Mouse (Mus musculus): ENCODE results near the gene H2-DMb1. TPM values are rescaled to one million over a fixed set of nuclear protein-coding genes. Genes with fewer than 3 reads are reported as not detected.

Gene H2-DMb1
- 1 to 10 TPM; 1.2 to 1.8 TPM for total RNA-seq (2021)

GRCm38 (mm10) chr17:34152923-34153322, at the start of gene H2-DMb1:
TSS of gene H2-DMb1 (plus strand) at chr17:34153072.
- no peak for DNase-seq (ENCODE audit: extremely low spot score in 1 of 2, low spot score in 2 of 2)
- intact Hi-C loops (cut with DNase I), result no loop called here

DNA sequence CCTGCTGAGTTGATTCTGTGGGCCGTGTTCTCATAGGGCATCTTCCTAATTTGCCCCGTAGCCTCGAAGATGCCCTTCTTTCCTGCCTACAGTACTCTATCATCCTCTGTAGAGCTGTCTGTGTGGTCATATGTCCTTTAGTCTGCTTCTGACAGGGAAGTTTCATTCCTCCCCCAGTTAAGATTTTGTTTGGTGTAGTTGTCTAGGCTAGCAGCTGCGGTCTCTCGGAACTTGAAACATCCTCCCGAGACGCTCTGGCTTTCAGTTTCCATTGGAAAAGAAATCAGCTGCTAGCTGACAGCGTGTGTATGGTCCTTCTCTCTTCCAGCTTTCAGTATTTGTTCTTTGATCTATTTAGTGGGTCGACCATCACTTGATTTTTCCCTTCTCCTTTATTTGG, 48.1 kb upstream of the H2-DMb1 start:
- intact Hi-C loops (cut with DNase I), result loop anchor here (5.0 kb wide), 1 partner anchor 62 kb away; no protein-coding TSS in a partner anchor
- DNase-seq (ENCODE audit: extremely low spot score in 1 of 2, low spot score in 2 of 2), result no peak

DNA sequence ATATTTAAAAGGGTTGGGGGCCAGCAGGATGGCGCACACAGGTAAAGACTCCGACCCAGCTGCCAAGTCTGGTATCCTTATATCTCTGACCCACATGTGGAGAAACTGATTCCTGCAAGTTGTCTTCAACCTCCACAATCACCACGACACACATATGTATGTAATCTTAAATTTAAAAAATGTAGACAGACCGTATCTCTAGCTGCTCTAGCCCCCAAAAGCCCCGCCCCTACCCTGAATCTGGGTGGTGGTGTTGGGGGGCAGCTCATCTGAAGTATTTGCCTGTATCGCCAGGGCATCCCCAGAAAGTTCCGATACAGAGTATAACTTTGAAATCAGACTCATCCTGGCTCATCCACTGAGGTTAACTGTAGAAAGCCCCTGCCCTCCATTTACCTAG, 46.3 kb upstream of the H2-DMb1 start:
- DNase-seq (ENCODE audit: extremely low spot score in 1 of 2, low spot score in 2 of 2), result no peak
- intact Hi-C loops (cut with DNase I), result no loop called here

GRCm38 (mm10) chr17:34107109-34107867, 45.6 kb upstream of the H2-DMb1 start:
- intact Hi-C loops (cut with DNase I), result no loop called here
- no peak for DNase-seq (ENCODE audit: extremely low spot score in 1 of 2, low spot score in 2 of 2)

GRCm38 (mm10) chr17:34108460-34108859, 44.4 kb upstream of the H2-DMb1 start:
- intact Hi-C loops (cut with DNase I), result no loop called here
- no peak for DNase-seq (ENCODE audit: extremely low spot score in 1 of 2, low spot score in 2 of 2)

- intact Hi-C loops (cut with DNase I), result no loop called here
- no peak for DNase-seq (ENCODE audit: extremely low spot score in 1 of 2, low spot score in 2 of 2)
Observed at GRCm38 (mm10) chr17:34109038-34109805, 43.6 kb upstream of the H2-DMb1 start.

- intact Hi-C loops (cut with DNase I), result loop anchor here (5.0 kb wide), 1 partner anchor 72 kb away; the partner anchor contains the start of gene Col11a2
- no peak for DNase-seq (ENCODE audit: extremely low spot score in 1 of 2, low spot score in 2 of 2)
Observed at GRCm38 (mm10) chr17:34109806-34110195, 43.1 kb upstream of the H2-DMb1 start.

GRCm38 (mm10) chr17:34110309-34110708, 42.6 kb upstream of the H2-DMb1 start:
- intact Hi-C loops (cut with DNase I), result loop anchor here (5.0 kb wide), 1 partner anchor 73 kb away; the partner anchor contains the start of gene Col11a2

GRCm38 (mm10) chr17:34114114-34114513, 38.8 kb upstream of the H2-DMb1 start:
- intact Hi-C loops (cut with DNase I), result loop anchor here (5.0 kb wide), 1 partner anchor 77 kb away; the partner anchor contains the start of gene Col11a2

More at GRCm38 (mm10) chr17:34110309-34110708, 42.6 kb upstream of the H2-DMb1 start:
- DNase-seq (ENCODE audit: extremely low spot score in 1 of 2, low spot score in 2 of 2), result no peak

GRCm38 (mm10) chr17:34116736-34117370, 36.0 kb upstream of the H2-DMb1 start:
- intact Hi-C loops (cut with DNase I), result no loop called here
- DNase-seq (ENCODE audit: extremely low spot score in 1 of 2, low spot score in 2 of 2), result no peak

More at GRCm38 (mm10) chr17:34114114-34114513, 38.8 kb upstream of the H2-DMb1 start:
- DNase-seq (ENCODE audit: extremely low spot score in 1 of 2, low spot score in 2 of 2), result no peak

DNA sequence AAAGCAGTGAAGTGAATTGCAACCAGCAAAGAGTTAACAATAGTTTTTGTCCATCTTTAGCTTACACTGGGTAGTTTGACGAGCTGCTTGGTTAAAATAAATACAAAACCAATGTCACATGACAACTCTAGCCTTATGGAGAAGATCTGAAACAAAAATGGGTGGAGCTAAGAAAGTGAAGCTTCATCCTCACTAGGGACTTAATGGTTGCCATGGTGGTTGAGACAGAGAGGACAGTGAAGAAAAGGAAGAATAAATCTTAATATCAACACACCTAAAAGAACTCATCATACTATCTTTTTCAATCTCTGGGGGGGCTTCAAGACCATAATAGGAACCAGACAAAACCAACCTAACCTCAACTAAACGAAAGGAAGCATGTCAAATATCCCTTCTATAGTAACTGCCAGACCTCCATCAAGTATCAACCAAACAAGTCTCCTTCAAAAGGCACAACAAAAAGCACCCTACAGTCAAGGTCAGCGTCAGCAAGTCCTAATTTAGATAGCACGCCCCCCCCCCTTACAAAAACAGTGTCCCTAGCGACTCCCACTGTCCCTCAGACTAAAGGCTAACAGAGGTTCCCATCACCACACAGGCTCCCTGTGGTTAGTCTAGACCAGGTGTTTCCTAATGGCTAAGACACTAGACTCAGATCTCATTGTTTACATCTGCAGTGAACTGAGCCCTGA, 35.3 kb upstream of the H2-DMb1 start:
- no peak for DNase-seq (ENCODE audit: extremely low spot score in 1 of 2, low spot score in 2 of 2)
- intact Hi-C loops (cut with DNase I), result no loop called here

GRCm38 (mm10) chr17:34118113-34118872, 34.6 kb upstream of the H2-DMb1 start:
- intact Hi-C loops (cut with DNase I), result no loop called here
- DNase-seq (ENCODE audit: extremely low spot score in 1 of 2, low spot score in 2 of 2), result peak in 1 of 2 experiments; percentile 81

DNA sequence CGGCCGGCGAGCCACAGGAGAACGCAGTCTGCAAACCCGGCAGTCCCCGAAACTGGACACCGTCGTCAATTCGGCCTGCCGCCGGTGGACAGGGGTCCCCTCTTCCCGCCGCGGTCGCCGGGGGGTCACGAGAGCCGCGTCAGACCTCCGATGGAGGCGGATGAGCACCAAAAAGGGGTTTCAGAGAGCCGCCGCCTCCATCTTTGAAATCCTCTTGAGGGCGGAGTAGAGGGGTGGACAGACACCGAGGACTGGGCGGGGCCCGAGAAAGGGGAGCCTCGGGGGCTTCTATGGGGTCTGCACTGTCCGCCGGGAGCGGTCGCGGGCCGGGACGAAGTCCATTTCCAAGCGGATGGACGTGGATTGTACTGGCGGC, 34.0 kb upstream of the H2-DMb1 start:
- no peak for DNase-seq (ENCODE audit: extremely low spot score in 1 of 2, low spot score in 2 of 2)
- intact Hi-C loops (cut with DNase I), result no loop called here

DNA sequence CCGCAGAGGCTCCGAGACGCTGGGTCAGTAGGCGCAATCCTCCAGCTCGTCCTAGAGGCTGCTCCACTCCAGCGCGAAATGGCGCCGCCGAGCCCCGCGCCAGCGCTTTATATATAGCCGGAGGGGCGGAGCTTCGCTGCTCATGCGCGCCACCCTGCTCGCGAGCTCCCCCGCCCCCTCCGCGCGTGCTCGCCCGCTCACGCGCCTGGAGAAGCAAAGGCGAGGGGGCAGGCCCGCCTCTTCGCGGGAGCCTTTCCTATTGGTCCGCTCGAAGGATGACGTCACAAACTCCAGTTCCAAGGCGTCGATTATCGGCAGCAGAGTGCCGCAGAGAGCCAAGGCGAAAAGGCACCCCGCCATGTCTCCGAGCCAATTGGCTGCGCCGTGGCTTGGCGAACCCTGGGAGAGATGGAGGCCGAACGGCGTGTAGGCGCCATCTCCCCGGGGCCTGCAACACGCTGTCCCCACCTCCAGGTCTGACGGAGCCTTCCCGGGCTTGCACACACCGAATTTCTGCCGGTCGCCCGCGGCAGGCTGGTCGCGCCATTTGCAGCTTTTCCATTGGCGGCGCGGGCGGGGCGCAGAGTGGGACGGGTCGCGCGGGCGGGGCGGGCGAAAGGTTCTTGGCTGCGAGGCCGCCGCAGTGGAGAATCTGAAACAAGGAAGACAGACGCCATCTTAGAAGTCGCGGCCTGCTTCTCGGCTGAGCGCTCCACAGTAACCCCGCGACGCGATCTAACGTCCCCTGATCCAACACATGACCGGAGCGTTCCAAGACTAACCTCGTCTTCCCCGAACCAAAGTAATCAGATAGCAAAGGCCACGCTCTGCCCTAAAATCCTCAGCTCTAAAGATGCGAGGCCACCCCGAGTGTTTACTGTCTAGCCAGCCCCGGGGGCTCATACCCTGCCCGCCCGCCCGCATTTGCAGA, 33.4 kb upstream of the H2-DMb1 start, which contains the start of gene H2-DMa:
TSS of gene H2-DMa (plus strand) at position 293 of the 931 bp plus-strand sequence.
- peak; percentile 99 for DNase-seq (ENCODE audit: extremely low spot score in 1 of 2, low spot score in 2 of 2)
- intact Hi-C loops (cut with DNase I), result no loop called here

DNA sequence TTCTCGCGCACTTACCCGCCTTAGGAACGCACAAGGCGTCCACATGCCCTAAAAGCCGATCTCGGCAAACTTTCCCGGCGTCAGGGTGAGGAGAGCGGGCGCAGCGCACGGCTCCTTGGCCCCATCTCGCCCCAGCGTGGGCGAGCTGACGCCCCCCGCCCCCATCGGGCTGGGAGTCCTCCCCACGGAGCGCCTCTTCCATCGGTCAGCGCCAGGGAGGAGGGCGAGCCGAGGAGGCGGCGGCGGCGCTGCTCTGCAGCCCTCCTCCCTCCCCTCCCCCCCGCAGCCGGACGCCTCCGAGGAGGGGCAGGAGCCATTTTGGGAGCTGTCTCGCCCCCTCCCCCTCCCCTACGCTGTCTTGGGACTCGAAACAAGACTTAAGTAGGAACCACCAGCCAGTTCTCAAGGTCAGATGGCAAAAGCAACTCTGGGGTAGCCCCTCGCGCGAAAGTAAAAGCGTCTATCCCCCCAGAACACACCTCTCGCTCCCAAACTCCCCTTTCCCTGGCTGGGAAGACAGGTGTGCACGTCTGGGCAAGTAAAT, 32.6 kb upstream of the H2-DMb1 start:
- intact Hi-C loops (cut with DNase I), result no loop called here
- DNase-seq (ENCODE audit: extremely low spot score in 1 of 2, low spot score in 2 of 2), result peak; percentile 89 to 96

DNA sequence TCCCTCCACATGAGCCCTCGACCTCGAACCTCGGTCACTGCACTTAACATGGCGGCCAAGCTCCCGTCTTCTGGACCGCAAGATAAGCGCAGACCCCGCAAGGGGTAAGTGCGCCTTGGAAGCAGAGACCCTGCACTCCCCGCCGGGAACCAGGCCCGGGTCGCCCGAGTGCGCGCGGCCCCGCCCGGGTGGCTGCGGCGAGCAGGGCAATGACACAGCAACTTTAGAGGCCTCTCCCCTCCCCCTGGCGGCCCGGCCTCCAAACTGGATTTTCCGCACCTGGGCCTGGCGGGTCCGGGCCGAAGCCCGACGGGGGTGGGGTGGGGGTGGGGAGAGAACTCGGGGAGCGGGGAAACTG, 32.1 kb upstream of the H2-DMb1 start:
- peak; percentile 66 to 92 for DNase-seq (ENCODE audit: extremely low spot score in 1 of 2, low spot score in 2 of 2)
- intact Hi-C loops (cut with DNase I), result no loop called here
